Mouse (Mus musculus) cortical plate, adult 2 months (tissue): ENCODE data around the gene Bcar1.

Experiments
- CTCF ChIP-seq: fragments of 200-500 bp; IDR thresholded peaks from 2 replicates; pipeline ENCODE4 v1.5.1; 2011; ENCODE audit warnings: mild to moderate bottlenecking, control low read depth, low read length; ENCODE audit not compliant: insufficient read depth; ENCODE audit errors: extremely low read depth
- POLR2A ChIP-seq: fragments of 200-500 bp; IDR thresholded peaks from 2 replicates; pipeline ENCODE4 v1.6.1; 2011; ENCODE audit warnings: mild to moderate bottlenecking, low read length, control low read depth; ENCODE audit not compliant: insufficient read depth; ENCODE audit errors: extremely low read depth

DNA sequence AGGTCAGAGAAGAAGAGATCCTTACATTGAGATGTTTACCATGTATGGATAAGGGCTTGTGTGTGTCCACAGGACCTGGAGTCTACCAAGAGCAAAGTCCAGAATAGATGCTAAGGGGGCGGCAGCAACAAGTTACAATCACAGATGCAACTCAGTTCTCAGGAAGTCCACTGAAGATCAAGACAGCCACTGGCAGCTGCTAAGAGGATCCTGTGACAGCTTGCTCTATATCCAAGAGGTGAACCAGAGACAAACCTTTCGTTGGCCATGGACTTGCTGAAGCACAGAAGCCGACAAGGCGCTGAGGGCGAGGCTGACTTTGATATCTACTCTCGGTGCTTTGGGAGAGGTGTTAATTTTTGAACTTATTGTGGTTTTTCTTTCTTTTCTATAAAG, 28.0 kb upstream of the Bcar1 start:
- TF ChIP-seq CTCF (no peak), POLR2A (no peak)
